Mouse (Mus musculus): ENCODE measurements around the gene Alg14.

Alg14 gene

GRCm38 (mm10) chr3:121336234-121336890 is 44.8 kb downstream of the Alg14 start:
- DNase-seq (ENCODE audit: low spot score in 2 of 2), result no peak

GRCm38 (mm10) chr3:121338687-121339086 is 47.1 kb downstream of the Alg14 start:
- no peak for DNase-seq (ENCODE audit: low spot score in 2 of 2)

DNA sequence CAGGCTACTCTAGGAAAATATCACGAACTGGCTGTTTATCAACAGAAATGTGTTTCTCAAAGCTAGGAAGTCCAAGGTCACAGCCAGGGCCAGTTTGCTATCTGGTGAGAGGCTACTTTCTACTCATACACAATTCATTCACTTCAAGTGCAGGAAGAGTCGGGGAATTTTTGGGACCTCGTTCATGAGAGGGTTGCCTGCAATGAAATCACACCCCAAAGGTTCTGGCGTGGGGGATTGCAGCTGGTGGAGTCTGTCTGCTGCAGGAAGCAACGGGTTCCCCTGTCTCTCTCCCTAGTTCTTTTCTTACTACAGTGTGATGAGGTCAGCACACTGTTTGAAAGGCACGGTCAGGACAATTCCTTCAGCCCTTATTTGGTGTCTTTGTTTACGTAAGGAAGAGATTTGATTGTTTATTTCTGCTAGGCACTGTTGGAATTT is 48.8 kb downstream of the Alg14 start:
- DNase-seq (ENCODE audit: low spot score in 2 of 2), result no peak

- peak in 1 of 2 experiments; percentile 29 for DNase-seq (ENCODE audit: low spot score in 2 of 2)
Measured at GRCm38 (mm10) chr3:121343224-121343623, 51.7 kb downstream of the Alg14 start.

DNA sequence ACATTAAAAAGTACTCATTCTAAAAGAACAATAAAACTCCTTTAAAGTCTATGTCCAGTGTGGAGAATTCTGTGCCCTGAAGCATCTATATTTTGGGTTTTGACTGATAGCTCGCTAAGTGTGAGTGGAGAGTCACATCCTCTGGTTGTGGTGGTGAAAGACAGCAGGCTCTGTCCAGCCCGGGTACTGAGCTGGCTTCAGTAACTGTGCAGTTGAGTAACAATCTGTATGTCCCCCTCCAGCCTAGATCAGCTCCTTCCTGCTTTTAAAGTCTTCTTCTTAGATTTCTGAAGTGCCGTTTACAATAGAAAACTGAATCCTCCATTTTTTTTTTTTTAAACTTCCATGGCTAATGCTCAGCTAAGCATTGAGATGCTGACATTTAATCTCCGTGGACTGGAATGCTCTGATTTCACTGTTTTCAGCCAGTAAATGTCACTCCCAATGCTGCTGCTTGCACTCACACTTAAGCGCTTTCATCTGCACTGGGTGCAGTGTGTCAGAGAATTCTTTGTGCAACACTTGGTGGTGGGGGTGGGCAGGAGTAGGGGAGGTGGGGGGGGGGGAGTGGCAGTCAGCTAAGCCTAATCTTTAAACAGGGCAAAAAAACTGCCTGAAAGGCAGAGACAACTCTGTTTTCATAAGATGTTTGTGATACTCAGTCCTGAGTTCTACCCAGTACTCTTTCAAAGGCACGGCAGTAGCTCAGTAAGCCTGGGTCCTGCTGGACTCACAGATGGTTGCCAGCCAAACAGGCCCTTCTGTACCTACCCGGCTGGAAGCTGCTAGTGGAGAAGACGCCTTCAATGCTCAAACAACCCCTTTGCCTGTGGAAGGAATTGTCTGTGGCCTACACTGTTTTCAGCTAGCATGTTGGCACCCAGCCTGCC is 52.7 kb downstream of the Alg14 start:
- DNase-seq (ENCODE audit: low spot score in 2 of 2), result no peak

- DNase-seq (ENCODE audit: low spot score in 2 of 2), result peak; percentile 23 to 38
Measured at GRCm38 (mm10) chr3:121344951-121345642, 53.5 kb downstream of the Alg14 start.

DNA sequence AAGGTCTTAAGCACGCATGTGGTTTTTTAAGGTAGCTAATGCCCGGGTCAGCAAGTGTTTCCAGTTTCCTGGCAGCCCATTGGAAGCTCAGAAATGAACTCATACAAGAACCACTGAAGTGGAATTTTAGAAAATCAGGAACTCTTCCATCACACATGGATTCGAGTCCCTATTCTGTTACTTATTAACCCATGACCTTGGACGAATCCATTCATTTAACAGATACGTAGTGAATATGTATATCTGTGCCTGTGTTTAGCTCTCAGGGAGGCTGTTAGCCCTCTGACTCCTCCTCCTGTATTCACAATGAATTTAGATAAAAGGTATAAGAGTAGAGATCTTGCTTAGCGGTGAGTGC is 54.0 kb downstream of the Alg14 start:
- DNase-seq (ENCODE audit: low spot score in 2 of 2), result no peak

- no peak for DNase-seq (ENCODE audit: low spot score in 2 of 2)
Measured at GRCm38 (mm10) chr3:121346507-121347267, 55.1 kb downstream of the Alg14 start.

GRCm38 (mm10) chr3:121348792-121349191 is 57.2 kb downstream of the Alg14 start:
- no peak for DNase-seq (ENCODE audit: low spot score in 2 of 2)

DNA sequence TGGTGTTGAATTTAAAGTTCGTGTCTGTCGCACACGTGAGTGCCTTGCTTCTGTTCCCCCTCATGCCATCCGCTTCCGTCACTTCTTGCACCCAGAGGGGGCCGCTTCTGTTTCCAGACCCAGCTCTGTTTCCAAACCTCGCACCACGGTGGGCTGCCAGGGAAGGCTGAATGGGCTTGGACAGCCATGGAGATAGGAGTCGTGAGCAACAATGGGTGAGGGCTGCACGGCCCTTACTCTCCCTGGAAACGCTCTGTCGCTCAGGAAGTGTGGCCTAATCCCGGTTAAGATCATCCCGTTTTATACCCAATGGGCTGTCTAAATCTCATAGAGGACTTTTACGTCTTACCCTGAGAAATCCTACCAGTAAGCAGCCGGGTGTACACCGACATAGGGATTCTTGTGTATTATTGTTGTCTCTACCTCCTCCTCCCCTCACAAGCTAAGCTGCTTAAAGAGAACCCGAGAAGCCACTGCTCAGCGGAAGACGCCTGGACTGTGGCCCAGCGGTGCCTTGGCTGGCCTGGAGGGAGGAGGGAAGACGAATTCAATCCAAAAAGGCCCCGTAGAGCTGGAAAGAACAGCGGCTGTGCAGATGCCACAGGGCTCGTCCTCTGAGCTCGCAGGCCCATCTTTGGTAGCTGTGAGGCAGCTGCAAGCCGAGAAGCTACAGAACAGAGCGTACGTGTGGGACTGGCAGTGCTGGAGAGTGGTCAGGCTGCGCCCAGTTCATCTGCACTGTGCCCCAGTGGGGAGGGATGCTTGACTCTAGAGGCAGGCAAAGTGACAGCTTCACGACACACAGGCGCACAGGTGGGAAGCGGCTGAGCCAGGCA is 58.0 kb downstream of the Alg14 start:
- DNase-seq (ENCODE audit: low spot score in 2 of 2), result no peak

DNA sequence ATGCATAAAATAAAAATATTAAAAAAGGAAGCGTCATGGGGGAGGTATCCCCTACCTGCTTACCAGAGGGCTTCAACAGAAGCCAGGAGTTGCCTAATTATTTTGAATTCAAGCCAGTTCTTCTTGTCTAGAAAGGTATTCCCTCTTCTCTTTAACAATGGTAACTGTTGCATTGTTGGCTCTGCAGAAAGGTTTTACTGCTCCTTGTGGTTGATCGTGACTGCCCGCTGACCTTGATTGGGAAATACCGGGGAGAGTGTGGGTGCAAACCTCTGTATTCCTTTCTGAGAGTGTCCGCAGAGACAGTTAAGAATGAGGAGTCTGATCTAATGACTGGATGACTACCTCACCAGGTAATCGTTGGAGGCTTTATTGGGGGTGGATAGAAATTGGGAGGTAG is 59.7 kb downstream of the Alg14 start:
- no peak for DNase-seq (ENCODE audit: low spot score in 2 of 2)

DNA sequence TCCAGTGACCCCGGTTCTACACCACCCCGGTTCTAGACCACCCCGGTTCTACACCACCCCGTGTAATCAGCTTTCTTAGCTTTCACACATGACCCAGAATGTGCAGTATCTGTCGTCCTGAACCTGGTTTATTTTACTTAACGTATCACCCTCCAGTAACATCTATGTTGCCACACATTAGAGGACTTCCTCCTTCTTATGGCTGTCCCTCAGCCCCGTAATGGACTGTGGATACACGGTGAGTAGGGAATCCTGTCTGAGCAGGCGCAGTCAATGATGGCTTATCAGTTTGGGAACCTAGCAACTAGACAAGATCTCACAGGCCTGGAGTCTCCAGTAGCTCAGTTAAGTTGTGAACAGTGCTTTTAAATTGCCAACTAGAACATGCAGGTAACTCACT is 62.7 kb downstream of the Alg14 start:
- DNase-seq (ENCODE audit: low spot score in 2 of 2), result no peak

- DNase-seq (ENCODE audit: low spot score in 2 of 2), result no peak
Measured at GRCm38 (mm10) chr3:121354861-121355470, 63.4 kb downstream of the Alg14 start.

GRCm38 (mm10) chr3:121355569-121355968 is 64.0 kb downstream of the Alg14 start:
- no peak for DNase-seq (ENCODE audit: low spot score in 2 of 2)

- no peak for DNase-seq (ENCODE audit: low spot score in 2 of 2)
Measured at GRCm38 (mm10) chr3:121356111-121356510, 64.5 kb downstream of the Alg14 start.

- DNase-seq (ENCODE audit: low spot score in 2 of 2), result no peak
Measured at GRCm38 (mm10) chr3:121357030-121357429, 65.5 kb downstream of the Alg14 start.

- DNase-seq (ENCODE audit: low spot score in 2 of 2), result no peak
Measured at GRCm38 (mm10) chr3:121358285-121358684, 66.7 kb downstream of the Alg14 start.

DNA sequence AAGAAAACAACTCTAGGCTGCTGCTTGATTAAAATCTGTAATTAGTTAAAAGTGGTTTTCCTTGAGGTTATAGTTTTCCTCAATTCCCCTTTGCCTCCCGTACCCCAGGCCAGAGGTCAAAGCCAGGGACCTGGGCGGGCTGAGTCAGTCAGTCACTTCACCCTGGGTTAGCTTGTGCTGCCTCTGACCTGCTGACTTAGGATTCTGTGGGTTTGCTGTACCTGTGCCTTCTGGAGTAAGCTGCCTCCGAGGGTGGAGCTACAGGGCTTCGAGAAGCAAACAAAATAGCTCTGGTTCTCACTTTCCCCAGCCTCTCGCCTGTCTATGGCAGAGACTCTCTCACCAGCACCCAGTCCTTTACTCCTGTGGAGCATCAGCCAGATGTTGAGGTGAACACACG is 67.3 kb downstream of the Alg14 start:
- DNase-seq (ENCODE audit: low spot score in 2 of 2), result no peak

DNA sequence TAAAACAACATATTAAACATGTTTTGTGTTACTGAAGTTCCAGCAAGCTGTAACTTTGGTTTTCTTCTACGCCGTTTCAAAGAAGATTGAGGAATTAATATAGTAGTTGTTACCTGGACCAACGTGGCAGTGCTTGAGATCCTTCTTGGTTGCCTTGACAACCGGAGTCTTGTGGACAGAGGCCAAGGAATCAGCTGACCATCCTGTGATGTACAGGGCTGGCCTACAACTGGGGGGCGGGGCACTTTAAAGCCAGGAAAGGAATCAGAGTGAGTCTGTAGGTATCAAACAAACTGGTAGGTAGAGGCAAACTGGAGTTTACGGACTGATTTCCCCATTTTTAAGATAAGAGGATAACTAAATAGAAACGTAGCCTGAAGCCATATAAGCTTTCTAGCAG is 67.7 kb downstream of the Alg14 start:
- no peak for DNase-seq (ENCODE audit: low spot score in 2 of 2)

DNA sequence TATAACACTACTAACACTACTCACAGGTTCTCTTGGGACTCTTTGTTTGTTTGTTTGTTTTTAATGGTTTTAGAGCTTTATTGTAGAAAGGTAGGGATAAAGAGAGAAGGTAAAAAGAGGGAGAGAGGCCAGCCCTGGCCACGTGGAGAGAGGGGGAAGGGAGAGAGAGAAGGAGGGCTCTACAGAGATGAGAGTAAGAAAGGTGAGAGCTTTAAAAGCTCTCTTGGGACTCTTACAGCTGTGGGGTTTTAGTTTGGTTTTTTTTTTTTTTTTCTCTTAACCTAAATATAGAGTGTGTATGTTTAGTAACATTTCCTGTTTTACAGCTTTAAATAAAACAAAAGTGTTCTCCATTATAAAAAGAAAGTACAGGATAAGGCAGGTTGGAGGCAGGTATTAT is 70.4 kb downstream of the Alg14 start:
- no peak for DNase-seq (ENCODE audit: low spot score in 2 of 2)
